Mouse (Mus musculus) cerebellum, adult 9-11 months (tissue): Measurements from ENCODE around the gene H2afj.
"Not testable (repeated sequence)": the region's sequence is repeated elsewhere in the genome, so short reads cannot be mapped to it uniquely, and the experiment has no call there.

Source experiments
- DNase-seq: peaks from one replicate; pipeline ENCODE4 v3.0.0; 2022

The H2afj gene

GRCm38 (mm10) chr6:136808014-136808417, at the start of gene H2afj:
Gene H2afj, plus strand, starts transcription at chr6:136808244.
- peak; percentile 98 for DNase-seq

- DNase-seq: no peak
Measured at GRCm38 (mm10) chr6:136763912-136764311, 44.1 kb upstream of the H2afj start.

DNA sequence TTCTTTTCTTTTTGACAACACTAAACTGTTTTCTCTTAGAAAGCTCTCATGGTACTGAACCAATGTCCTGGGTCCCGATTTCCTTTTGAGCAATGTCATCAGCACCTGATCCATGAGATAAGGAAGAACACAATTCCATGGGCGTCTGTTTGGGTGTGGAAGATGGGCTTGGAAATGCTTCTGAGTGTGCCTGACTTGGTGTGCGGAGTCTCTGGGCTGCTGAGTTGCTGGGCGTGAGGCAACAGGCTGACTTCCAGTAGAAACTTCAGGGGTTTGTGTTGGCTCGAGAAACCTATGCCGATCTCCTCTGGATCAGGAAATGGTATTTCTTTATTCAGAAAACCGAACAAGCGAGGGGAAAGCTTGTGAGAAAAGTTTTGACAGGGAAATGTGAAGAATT, 38.9 kb upstream of the H2afj start:
- DNase-seq: no peak

DNA sequence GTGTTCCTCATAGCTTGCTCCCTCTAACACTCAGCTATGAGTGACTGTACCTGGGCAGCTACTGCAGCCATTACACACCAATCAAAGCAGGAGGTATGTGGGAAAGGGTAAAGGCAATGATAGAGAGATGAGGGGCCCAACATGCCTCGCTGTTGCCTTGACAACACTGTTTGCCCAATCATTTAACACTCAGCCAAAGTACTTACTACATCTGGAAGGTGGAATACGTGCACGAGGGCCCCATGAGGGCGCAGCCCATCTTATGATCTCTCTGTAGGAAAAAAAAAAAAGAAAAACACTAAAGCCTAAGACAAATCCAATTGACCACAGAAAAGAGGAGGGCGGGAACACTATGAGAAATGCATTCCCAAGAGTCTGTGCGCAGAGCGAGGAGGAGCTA, 38.2 kb upstream of the H2afj start:
- no peak for DNase-seq

- DNase-seq: no peak
Measured at GRCm38 (mm10) chr6:136776392-136776791, 31.7 kb upstream of the H2afj start.

- DNase-seq: no peak
Measured at GRCm38 (mm10) chr6:136781377-136781986, 26.6 kb upstream of the H2afj start, which contains the start of gene Gucy2c. Gene Gucy2c, minus strand, starts transcription at chr6:136781765.

GRCm38 (mm10) chr6:136782146-136782545, 25.9 kb upstream of the H2afj start:
- DNase-seq: no peak

DNA sequence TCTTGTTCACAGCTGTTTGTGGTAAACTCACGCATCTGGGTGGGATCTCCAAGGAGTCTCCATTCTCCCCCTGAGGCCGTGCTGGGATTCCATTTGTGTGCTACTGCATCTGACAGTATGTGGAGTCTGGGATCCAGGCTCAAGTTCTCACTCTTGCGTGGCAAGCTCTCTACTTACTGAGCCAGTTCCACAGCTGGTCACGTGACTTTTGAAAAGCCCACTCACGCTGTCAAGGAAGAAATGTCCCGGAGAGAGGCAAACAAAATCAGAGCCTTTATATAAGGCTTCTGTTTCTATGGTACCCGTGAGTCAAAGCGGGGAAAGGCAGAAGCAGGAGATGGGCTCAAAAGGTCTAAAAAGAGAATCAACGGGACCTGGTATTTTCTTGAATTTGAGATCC, 25.3 kb upstream of the H2afj start:
- no peak for DNase-seq

DNA sequence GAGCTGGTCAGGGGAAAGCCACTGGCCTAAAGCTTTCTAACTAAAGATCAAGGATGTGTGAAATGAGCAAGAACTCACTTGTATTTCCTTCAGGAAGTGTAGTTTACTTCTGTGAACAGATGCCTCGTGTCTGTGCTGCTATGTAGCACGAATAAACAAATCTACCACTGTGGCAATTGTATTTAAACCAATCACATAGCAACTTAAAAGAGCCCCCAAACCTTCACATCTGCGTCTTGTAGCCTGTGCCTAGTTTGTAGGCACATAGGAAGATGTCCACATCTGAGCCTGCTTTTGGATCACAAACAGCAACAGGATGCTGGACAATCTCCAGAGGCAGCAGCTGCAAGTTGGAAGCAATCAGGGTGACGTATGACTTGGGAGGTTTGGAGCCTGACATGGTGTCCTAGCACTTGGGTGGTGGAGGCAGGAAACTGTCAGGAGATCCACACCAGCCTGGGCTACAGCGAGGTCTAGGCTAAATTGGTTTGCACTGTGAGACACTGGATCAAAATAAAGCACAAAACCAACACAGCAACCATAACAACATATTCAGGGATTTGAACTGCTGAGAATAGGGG, 18.6 kb upstream of the H2afj start:
- DNase-seq: no peak

GRCm38 (mm10) chr6:136792884-136793758, 14.9 kb upstream of the H2afj start:
- DNase-seq: no peak

DNA sequence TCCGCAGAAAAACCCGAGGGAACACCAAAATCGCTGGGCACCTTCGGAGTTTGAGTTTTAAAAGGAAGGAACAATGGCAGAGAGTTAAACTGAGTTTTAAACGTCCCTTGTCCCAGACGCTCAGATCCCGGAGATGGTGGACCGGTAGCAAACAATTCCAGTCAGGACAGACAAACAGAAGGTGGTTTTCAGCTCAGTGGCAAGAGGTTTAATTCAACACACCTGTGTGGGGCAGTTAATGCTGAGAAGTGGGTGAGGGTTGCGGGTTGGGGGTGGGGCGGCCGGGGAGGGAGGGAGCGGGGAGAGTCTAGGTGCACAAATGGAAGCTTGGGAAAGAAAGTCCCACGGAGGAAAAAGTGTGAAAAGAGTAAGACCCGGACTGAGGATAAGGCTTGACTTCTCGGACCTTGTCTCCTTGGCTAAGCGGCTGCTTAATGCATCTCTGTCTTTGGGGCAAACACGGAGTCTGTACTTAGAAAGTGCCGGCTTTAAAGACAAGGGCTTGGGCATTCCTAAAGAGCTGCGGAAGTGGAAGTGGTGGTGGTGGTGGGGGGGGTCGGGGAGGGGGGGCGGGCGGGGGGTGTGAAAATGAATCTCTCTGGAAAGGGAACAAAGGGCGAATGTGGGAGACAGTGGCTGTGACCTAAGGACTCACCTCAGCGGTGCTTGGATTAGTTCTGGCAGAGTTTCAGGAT, 14.1 kb upstream of the H2afj start:
- DNase-seq: no peak

DNA sequence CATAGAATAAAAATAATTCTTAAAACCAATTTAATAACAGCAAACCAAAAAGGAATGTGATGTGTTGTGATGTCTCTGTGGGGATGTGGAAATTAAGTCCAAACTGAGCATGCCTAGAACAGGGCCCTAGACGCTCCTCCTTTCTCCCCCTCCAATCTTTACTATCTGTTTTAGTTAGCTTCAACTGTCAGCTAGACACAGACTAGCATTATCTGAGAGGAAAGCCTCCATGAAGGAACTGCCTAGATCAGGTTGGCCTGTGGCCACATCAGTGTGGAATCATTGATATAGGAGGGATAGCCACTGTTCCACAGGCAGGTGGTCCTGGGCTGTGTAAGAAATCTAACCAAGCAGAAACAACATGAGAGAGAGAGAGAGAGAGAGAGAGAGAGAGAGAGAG, 12.9 kb upstream of the H2afj start:
- DNase-seq: no peak

- DNase-seq: no peak
Measured at GRCm38 (mm10) chr6:136795850-136796249, 12.2 kb upstream of the H2afj start.

DNA sequence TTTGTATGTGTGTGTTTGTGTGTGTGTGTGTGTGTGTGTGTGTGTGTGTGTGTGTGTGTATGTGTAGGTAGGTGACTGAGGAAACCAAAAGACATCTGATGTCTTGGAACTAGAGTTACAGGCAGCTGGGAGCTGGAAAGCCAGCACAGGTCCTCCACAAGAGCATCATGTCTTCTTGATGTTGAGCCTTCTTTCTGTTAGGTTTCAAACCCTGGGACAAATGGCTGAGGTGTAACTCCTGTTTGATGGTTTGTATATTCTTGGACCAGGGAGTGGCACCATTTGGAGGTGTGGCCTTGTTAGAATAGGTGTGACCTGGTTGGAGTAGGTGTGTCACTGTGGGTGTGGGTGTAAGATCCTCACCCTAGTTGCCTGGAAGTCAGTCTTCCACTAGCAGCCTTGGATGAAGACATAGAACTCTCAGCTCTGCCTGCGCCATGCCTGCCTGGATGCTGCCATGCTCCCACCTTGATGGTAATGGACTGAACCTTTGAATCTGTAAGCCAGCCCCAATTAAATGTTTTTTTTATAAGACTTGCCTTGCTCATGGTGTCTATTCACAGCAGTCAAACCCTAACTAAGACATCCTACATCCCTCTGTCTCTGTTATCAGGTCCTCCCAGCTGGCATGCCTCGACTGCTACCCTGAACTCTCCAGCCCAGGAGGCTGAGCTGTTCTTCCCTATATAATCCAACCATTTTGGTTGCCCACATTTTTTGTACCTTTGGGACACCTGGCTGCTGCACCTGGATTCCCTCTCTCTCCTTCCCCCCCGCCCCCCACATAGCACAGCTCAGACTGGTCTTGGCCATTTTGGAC, 10.0 kb upstream of the H2afj start:
- not testable (repeated sequence) for DNase-seq

DNA sequence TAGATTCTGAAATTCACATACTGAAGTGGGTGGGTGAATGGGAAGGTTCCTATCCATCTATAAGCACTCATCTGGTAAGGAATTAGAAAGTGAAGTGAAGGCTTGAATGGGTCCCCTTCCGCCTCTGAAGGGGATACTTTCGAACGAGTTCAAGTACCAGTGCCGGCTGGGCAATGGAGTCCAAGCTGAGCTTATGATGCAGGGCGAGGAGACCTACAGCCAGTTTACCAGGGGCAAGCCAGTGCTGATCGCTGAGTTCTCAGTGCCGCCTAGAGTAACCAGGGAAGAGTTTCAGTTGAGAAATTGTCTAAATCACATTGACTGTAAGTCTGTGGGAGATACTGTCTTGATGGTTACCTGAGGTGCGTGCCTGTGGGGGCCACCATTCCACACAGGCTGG, 7.3 kb upstream of the H2afj start:
- DNase-seq: no peak

DNA sequence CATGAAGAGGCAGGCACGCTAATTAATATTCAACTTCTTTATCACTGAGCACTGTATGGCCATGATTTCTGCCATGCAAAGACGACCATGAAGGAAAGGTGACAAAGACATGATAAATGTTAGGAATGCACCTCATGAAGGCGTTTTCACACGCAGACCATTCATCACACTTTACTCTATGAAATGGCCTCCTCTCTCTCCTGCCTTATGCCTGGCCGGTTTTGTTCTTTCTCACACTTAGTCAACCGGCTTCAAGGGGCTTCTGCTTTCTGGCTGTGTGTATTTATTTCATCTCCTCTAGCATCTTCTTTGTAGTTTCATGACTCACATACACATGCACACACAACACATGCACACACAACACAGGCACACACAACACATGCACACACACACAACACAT, 6.8 kb upstream of the H2afj start:
- DNase-seq: no peak

DNA sequence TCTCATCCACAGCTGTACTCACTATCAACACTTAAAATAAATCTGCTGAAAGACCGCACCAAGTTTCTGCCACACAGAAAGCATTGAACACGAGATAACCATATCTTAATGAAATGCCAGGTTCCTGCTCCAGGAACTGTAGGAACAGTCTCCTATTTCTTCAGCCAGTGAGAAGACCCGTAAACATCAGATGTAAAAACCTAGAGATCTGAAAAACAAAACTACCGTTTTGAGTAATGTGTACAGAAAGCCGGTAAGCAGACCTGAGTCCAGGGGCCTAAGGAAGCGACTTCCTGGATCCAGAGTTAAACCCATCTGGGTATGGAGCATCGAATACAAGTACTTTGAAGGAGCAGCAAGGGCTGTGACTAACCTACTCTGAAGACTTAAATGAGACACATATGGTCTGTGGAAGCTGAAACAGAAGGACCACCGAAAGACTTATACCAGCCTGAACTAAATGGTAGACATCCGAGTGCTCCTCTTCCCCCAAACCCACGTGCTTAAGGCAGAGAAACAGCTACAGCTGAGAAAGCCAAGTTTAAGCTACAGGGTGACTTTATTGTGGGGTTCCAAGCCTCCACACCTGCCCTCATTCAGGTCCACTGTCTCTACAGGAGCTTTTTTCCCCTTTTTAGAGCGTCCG, 4.8 kb upstream of the H2afj start:
- DNase-seq: no peak

DNA sequence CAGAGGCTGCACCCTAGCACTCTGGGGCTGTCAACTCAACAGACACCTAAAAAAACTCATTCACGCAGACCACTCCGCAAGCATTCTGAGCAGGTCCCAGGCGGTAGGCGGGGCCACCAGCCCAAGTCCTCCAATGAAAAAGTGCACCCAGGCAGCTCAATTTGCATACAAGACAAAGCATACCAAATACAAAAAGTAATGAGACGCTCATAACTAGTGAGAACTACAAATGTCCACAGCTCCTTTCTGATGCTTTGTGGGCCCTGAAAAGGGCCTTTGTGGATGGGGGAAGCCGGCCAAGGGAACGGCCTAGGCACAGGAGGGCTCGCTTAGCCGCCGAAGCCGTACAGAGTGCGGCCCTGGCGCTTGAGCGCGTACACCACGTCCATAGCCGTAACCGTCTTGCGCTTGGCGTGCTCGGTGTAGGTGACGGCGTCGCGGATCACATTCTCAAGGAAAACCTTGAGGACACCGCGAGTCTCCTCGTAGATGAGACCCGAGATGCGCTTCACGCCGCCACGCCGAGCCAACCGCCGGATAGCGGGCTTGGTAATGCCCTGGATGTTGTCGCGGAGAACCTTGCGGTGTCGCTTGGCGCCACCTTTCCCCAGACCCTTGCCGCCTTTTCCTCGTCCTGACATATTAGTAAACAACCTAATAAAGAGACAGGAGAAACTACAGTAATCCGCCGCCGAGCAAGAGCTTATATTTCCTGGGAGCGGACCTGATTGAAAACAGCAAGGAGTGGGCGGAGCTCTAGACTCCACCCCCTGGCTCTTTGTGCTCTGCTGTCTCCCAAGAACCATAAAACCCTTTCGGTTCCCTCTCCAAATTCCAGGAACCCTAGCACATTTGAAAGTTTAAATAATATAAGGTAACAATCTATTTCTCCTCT, 4.1 kb upstream of the H2afj start, which contains the start of gene Hist4h4:
TSS of gene Hist4h4 (minus strand) at position 677 of the 895 bp plus-strand sequence.
- peak; percentile 95 for DNase-seq

DNA sequence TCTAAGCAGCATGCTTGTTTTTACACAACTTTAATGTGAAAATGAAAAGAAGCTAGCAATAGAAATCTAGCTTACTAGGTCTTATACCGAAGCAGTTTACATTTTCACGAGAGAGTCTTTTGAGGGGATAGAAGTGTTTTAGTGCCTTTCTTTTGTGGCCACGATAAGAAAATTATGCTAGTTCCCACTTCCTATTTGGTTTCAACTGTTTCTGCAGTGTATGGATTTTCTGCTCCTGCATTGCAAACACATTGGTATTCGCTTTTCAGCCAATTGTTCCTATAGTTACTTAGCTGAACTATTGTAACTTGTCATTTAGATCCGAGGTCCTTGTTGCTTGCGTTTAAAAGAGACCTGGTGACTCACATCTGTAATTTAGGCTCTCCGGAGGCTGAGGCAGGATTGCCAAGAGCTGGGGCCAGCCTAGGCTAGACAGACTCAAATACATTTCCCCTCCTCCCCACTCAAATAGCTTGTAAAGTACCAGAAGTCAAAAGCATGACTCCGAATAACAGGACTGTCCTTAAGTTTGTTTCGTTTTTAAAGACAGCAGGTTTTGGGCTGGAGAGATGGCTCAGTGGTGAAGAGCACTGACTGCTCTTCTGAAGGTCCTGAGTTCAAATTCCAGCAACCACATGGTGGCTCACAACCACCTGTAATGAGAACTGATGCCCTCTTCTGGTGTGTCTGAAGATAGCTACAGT, 3.2 kb upstream of the H2afj start:
- no peak for DNase-seq

DNA sequence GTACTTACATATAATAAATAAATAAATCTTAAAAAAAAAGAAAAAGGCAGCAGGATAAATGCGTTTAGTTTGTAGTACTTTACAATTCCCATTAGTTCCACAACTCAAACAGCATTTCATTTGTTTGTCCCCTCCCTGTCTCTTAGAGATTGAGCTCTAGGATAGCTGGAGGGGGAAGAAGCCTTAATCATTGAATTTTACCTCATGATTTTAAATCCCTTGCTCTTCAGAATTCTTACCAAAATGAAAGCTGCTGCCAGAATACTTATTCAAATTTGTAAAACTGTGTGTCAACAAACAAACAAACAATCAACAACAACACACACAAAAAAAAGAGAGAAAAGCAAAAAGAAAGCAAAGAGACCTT, 2.7 kb upstream of the H2afj start:
- DNase-seq: no peak
